In genomic region chr8:111299821-111300568, GRCm38 (mm10) we compare ENCODE assay signal across 8 mouse cellular contexts. TPM values are rescaled to one million over a fixed set of nuclear protein-coding genes. Genes with fewer than 3 reads are reported as not detected.
DNase-seq lines count a peak whose midpoint lies in the region; ATAC-seq and TF ChIP-seq lines count a peak whose summit lies in the region.

TSS of gene Rfwd3 (minus strand) at chr8:111300222.

- peaks cover 24% of the 10 kb centered on the region for H3K36me3 ChIP-seq in forebrain, embryonic 10.5 days (replicated peaks)
- peaks cover 13% of the 10 kb centered on the region for H3K36me3 ChIP-seq in heart, embryonic 15.5 days
- peaks cover 21% of the 10 kb centered on the region for H3K36me3 ChIP-seq in liver, embryonic 14.5 days (replicated peaks; ENCODE audit: control insufficient read depth, insufficient read depth, low read depth)
- H3K36me3 ChIP-seq in neural tube, embryonic 11.5 days (ENCODE audit: control insufficient read depth, insufficient read depth, low read length) = peaks cover 3% of the 10 kb centered on the region; the same call in 1 of the 2 replicates
- H3K36me3 ChIP-seq in stomach, postnatal 0 days (ENCODE audit: control insufficient read depth, insufficient read depth, low read length) = no peaks in the 10 kb centered on the region

- no peaks in the 10 kb centered on the region for H3K9me3 ChIP-seq in forebrain, embryonic 10.5 days
- H3K9me3 ChIP-seq in heart, embryonic 15.5 days (replicated peaks) = no peaks in the 10 kb centered on the region
- no peaks in the 10 kb centered on the region for H3K9me3 ChIP-seq in liver, embryonic 14.5 days (ENCODE audit: control insufficient read depth, low read length)
- H3K9me3 ChIP-seq in neural tube, embryonic 11.5 days (ENCODE audit: control insufficient read depth, low read length) = no peaks in the 10 kb centered on the region
- no peaks in the 10 kb centered on the region for H3K9me3 ChIP-seq in stomach, postnatal 0 days (ENCODE audit: control insufficient read depth, low read length)

- TF ChIP-seq CTCF in liver, embryonic 14.5 days (IDR thresholded peaks at IDR 0.05; ENCODE audit: low read depth) = 0 out of 2 replicates have a peak, but pooled peaks have one; percentile 27
- TF ChIP-seq CTCF in stomach, postnatal 0 days (IDR thresholded peaks at IDR 0.05; ENCODE audit: low read depth) = peak; percentile 50

- H3K4me3 ChIP-seq in forebrain, embryonic 10.5 days = peak within 1 kb of the TSS; percentile 94
- peak within 1 kb of the TSS; percentile 68 for H3K4me3 ChIP-seq in heart, embryonic 15.5 days
- H3K4me3 ChIP-seq in liver, embryonic 14.5 days (ENCODE audit: insufficient read depth in 1 of 2, low read depth in 2 of 2, low read length in 2 of 2) = peak within 1 kb of the TSS; percentile 88 to 94
- H3K4me3 ChIP-seq in neural tube, embryonic 11.5 days (ENCODE audit: low read depth, low read length) = peak within 1 kb of the TSS; percentile 91
- H3K4me3 ChIP-seq in stomach, postnatal 0 days (ENCODE audit: low read depth, low read length) = peak within 1 kb of the TSS; percentile 93

- peak within 1 kb of the TSS; percentile 99 for H3K27ac ChIP-seq in forebrain, embryonic 10.5 days
- H3K27ac ChIP-seq in heart, embryonic 15.5 days = peak within 1 kb of the TSS; percentile 89
- H3K27ac ChIP-seq in liver, embryonic 14.5 days = peak within 1 kb of the TSS; percentile 84
- H3K27ac ChIP-seq in neural tube, embryonic 11.5 days (ENCODE audit: low read depth, low read length) = peak within 1 kb of the TSS; percentile 82
- H3K27ac ChIP-seq in stomach, postnatal 0 days (replicated peaks) = peak within 1 kb of the TSS; percentile 87

- peak within 1 kb of the TSS; percentile 64 for H3K4me2 ChIP-seq in heart, embryonic 15.5 days
- H3K4me2 ChIP-seq in liver, embryonic 14.5 days (ENCODE audit: low read depth) = peak within 1 kb of the TSS; percentile 77
- H3K4me2 ChIP-seq in neural tube, embryonic 11.5 days (ENCODE audit: low read depth) = peak within 1 kb of the TSS; percentile 59
- peak within 1 kb of the TSS; percentile 68 for H3K4me2 ChIP-seq in stomach, postnatal 0 days (replicated peaks; ENCODE audit: low read depth)

- H3K9ac ChIP-seq in heart, embryonic 15.5 days = peak within 1 kb of the TSS; percentile 78
- H3K9ac ChIP-seq in liver, embryonic 14.5 days (replicated peaks) = peak within 1 kb of the TSS; percentile 99
- peak within 1 kb of the TSS; percentile 92 for H3K9ac ChIP-seq in neural tube, embryonic 11.5 days (ENCODE audit: low read length)
- peak within 1 kb of the TSS; percentile 90 for H3K9ac ChIP-seq in stomach, postnatal 0 days (ENCODE audit: low read length)

- peak; percentile 99 for ATAC-seq in heart, embryonic 15.5 days (replicated peaks; ENCODE audit: insufficient number of reproducible peaks, insufficient read depth, low FRiP score, low read depth)
- peak; percentile 98 for ATAC-seq in liver, embryonic 14.5 days (ENCODE audit: insufficient read depth)
- ATAC-seq in neural tube, embryonic 11.5 days (ENCODE audit: insufficient read depth, low FRiP score, low TSS enrichment) = peak; percentile 99
- peak; percentile 99 for ATAC-seq in stomach, postnatal 0 days (ENCODE audit: low FRiP score, low TSS enrichment)

- TF ChIP-seq EP300 in liver, embryonic 14.5 days (IDR thresholded peaks at IDR 0.05; ENCODE audit: low read depth) = no peak
- no peak for TF ChIP-seq EP300 in stomach, postnatal 0 days (optimal IDR thresholded peaks at IDR 0.05)

- 0% methylated on average over 67 of the region's 67 CpGs for WGBS in forebrain, embryonic 10.5 days
- WGBS in heart, embryonic 15.5 days = under 1% methylated on average over 62 of the region's 67 CpGs
- under 1% methylated on average over 67 of the region's 67 CpGs for WGBS in liver, embryonic 14.5 days (ENCODE audit: insufficient replicate concordance)
- WGBS in neural tube, embryonic 11.5 days = under 1% methylated on average over 64 of the region's 67 CpGs
- WGBS in stomach, postnatal 0 days = under 1% methylated on average over 62 of the region's 67 CpGs

- peaks cover 18% of the 10 kb centered on the region for H3K4me1 ChIP-seq in forebrain, embryonic 10.5 days
- H3K4me1 ChIP-seq in heart, embryonic 15.5 days (replicated peaks) = peaks cover 9% of the 10 kb centered on the region
- peaks cover 7 to 14% of the 10 kb centered on the region in 2 experiments; a peak in 3 of 4 replicates for H3K4me1 ChIP-seq in liver, embryonic 14.5 days (replicated peaks; ENCODE audit: control insufficient read depth in 2 of 2, insufficient read depth in 2 of 2, low read length in 1 of 2)
- H3K4me1 ChIP-seq in neural tube, embryonic 11.5 days (ENCODE audit: control insufficient read depth, insufficient read depth, low read length) = no peaks in the 10 kb centered on the region
- no peaks in the 10 kb centered on the region for H3K4me1 ChIP-seq in stomach, postnatal 0 days (replicated peaks; ENCODE audit: control insufficient read depth, insufficient read depth)

- no peaks in the 10 kb centered on the region for H3K27me3 ChIP-seq in forebrain, embryonic 10.5 days (ENCODE audit: poor library complexity, severe bottlenecking)
- no peaks in the 10 kb centered on the region for H3K27me3 ChIP-seq in heart, embryonic 15.5 days
- H3K27me3 ChIP-seq in liver, embryonic 14.5 days (ENCODE audit: control insufficient read depth, insufficient read depth, low read length) = no peaks in the 10 kb centered on the region
- H3K27me3 ChIP-seq in neural tube, embryonic 11.5 days (ENCODE audit: control insufficient read depth, insufficient read depth, low read length) = no peaks in the 10 kb centered on the region
- H3K27me3 ChIP-seq in stomach, postnatal 0 days (ENCODE audit: control insufficient read depth, insufficient read depth, low read length) = no peaks in the 10 kb centered on the region

- peak; percentile 91 for DNase-seq in CD8-positive naive resting alpha-beta T cell, adult 2 months (ENCODE audit: low read depth in 2 of 2, low spot score in 2 of 2)
- DNase-seq in c-Kit-positive CD71-negative TER-119-negative erythroid progenitor cells, embryonic 14.5 days (ENCODE audit: low read depth) = peak; percentile 93
- DNase-seq in forebrain, embryonic 10.5 days (ENCODE audit: extremely low spot score, low spot score) = peak; percentile 96
- peak; percentile 98 to 99 for DNase-seq in kidney, postnatal 25 days
- DNase-seq in liver, embryonic 14.5 days (ENCODE audit: low read depth in 3 of 3, low spot score in 3 of 3) = peak; percentile 96 to 97 (median 96)
- peak; percentile 94 for DNase-seq in neural tube, embryonic 11.5 days (ENCODE audit: low spot score)
- peak; percentile 97 for DNase-seq in stomach, postnatal 0 days (ENCODE audit: low spot score)

RNA-seq across cellular contexts. Expression of gene Rfwd3, which starts in this region (rescaled TPM):
- 107 and 110 TPM in 2 replicates for polyA plus RNA-seq in forebrain, embryonic 10.5 days (2016; fragmentation: Nextera tagmentation; extraction: Ambion mirVana)
- polyA plus RNA-seq in heart, embryonic 15.5 days (2015; fragmentation: Nextera tagmentation; extraction: Ambion mirVana) = 28.8 and 38.9 TPM in 2 replicates
- polyA plus RNA-seq in liver, embryonic 14.5 days (2012; rRNA removed) = 16.9 and 24.5 TPM in 2 replicates
- polyA plus RNA-seq in liver, embryonic 14.5 days (2014; fragmentation: Nextera tagmentation; extraction: Ambion mirVana) = 43.8 and 49.9 TPM in 2 replicates
- 84.1 and 85.4 TPM in 2 replicates for polyA plus RNA-seq in neural tube, embryonic 11.5 days (2014; fragmentation: Nextera tagmentation; extraction: Ambion mirVana)
- 12.0 and 12.5 TPM in 2 replicates for polyA plus RNA-seq in stomach, postnatal 0 days (2015; fragmentation: Nextera tagmentation; extraction: Ambion mirVana)

Comparison
In these comparisons a context has a peak if more than half of its experiments do, and no peak if none do; other contexts are left out.
1. Peak in every context shown above with its lines: DNase-seq, ATAC-seq, H3K4me3 ChIP-seq and H3K27ac ChIP-seq.